Mouse (Mus musculus) forebrain, embryonic 11.5 days (tissue): ENCODE results near the gene Bpifb2. TPM values are rescaled to one million over a fixed set of nuclear protein-coding genes. Genes with fewer than 3 reads are reported as not detected.
"Not testable (repeated sequence)": the region's sequence is repeated elsewhere in the genome, so short reads cannot be mapped to it uniquely, and the experiment has no call there.

Experiments used
- ATAC-seq: fragments of 200-750 bp; cut with Nextera tagmentation; replicated peaks from 2 replicates; pipeline ENCODE4 v1.8.0; 2017; ENCODE audit warnings: moderate TSS enrichment; ENCODE audit not compliant: low FRiP score
- DNase-seq: peaks from one replicate; pipeline ENCODE4 v3.0.0-alpha.2; 2017; ENCODE audit warnings: low spot score
- H3K27ac ChIP-seq: fragments of 300-500 bp; sonication (generic); 2 replicates; pipeline ENCODE4 v1.5.1; 2014; ENCODE audit warnings: low read depth, low read length
- H3K27me3 ChIP-seq: fragments of 300-500 bp; sonication (generic); 2 replicates; pipeline ENCODE4 v1.6.1; 2014; ENCODE audit warnings: mild to moderate bottlenecking, low read length, mixed read lengths; ENCODE audit not compliant: control insufficient read depth, insufficient read depth
- H3K36me3 ChIP-seq: fragments of 300-500 bp; sonication (generic); 2 replicates; pipeline ENCODE4 v1.6.1; 2014; ENCODE audit warnings: mild to moderate bottlenecking, low read length, moderate library complexity, mixed read lengths; ENCODE audit not compliant: control insufficient read depth, insufficient read depth
- H3K4me1 ChIP-seq: fragments of 300-500 bp; sonication (generic); replicated peaks from 2 replicates; pipeline ENCODE4 v1.6.1; 2014; ENCODE audit warnings: low read length, mixed read lengths; ENCODE audit not compliant: control insufficient read depth, insufficient read depth
- H3K4me2 ChIP-seq: fragments of 300-500 bp; sonication (generic); 2 replicates; pipeline ENCODE4 v1.6.1; 2014; ENCODE audit warnings: low read depth, mild to moderate bottlenecking, low read length, moderate library complexity, mixed read lengths; ENCODE audit not compliant: severe bottlenecking
- H3K4me3 ChIP-seq: fragments of 300-500 bp; sonication (generic); 2 replicates; pipeline ENCODE4 v1.5.1; 2014; ENCODE audit warnings: low read depth, low read length
- H3K9ac ChIP-seq: fragments of 300-500 bp; sonication (generic); 2 replicates; pipeline ENCODE4 v1.6.1; 2014; ENCODE audit warnings: low read length
- H3K9me3 ChIP-seq: fragments of 300-500 bp; sonication (generic); 2 replicates; pipeline ENCODE4 v1.6.1; 2016; ENCODE audit warnings: low read length, mixed read lengths; ENCODE audit not compliant: control insufficient read depth
- WGBS: fragments of 180-500 bp; shearing (Covaris S2); extraction: QIAGEN DNeasy Blood & Tissue Kit; methylation state at CpG from one replicate; pipeline ENCODE4 v1.1.7; 2014; 5-methylcytosine and 5-hydroxymethylcytosine counted together
- polyA plus RNA-seq: library from polyadenylated mRNA; unstranded; fragments of >200 nt; fragmentation: Nextera tagmentation; extraction: Ambion mirVana; gene quantifications from 2 replicates; pipeline ENCODE4 v1.2.1, GENCODE M21; 2014

Bpifb2 gene
- not detected in 2 replicates for polyA plus RNA-seq

DNA sequence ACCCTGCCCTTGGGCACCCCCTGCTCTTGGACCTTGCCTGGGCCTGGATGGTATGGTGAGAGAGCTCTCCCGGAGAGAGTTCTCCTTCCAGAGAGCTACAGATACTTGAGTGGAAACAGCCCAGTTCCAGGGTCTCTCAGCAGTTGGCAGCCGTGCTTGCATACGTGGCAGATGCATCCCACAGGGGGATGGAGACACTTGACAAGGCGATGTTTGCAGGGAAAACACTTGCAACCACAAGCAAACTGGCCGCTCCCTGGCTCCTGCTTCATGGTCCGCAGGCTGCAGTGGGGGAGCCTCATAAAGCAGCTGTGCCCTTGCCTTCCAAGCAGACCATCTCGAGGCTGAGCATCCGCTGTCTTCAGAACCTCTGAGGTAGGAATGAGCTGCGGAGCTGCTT lies at the start of gene Bpifb2:
TSS of gene Bpifb2 (plus strand) at position 301 of the 400 bp plus-strand sequence.
- H3K36me3 ChIP-seq: no peaks in the 10 kb centered on the region
- ATAC-seq: no peak
- H3K9me3 ChIP-seq: no peaks in the 10 kb centered on the region
- no peak within 1 kb of the TSS for H3K4me3 ChIP-seq
- DNase-seq: no peak
- H3K27me3 ChIP-seq: no peaks in the 10 kb centered on the region
- H3K9ac ChIP-seq: no peak within 1 kb of the TSS
- H3K27ac ChIP-seq: no peak within 1 kb of the TSS
- 86% methylated on average over 9 of the region's 9 CpGs for WGBS
- no peaks in the 10 kb centered on the region for H3K4me1 ChIP-seq
- no peak within 1 kb of the TSS for H3K4me2 ChIP-seq

DNA sequence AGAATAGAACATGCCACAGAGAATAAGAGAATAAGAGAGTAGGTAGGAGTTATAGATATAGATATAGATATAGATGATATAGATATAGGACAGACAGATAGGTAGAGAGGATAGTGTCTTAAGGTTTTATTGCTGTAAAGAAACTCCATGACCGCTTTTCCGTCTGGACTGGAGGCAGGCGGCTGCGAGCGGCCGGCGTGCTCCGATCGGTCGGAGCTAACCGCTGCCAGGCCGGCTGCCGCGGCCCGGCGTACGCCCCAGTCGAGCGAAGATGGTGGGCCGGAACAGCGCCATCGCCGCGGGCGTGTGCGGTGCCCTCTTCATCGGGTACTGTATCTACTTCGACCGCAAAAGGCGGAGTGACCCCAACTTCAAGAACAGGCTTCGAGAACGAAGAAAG lies 48.9 kb upstream of the Bpifb2 start:
- not testable (repeated sequence) for H3K4me2 ChIP-seq, H3K4me3 ChIP-seq, H3K36me3 ChIP-seq, H3K27ac ChIP-seq, DNase-seq, H3K9me3 ChIP-seq, ATAC-seq, H3K9ac ChIP-seq, H3K27me3 ChIP-seq, H3K4me1 ChIP-seq
- 68% methylated on average over 32 of the region's 32 CpGs for WGBS

DNA sequence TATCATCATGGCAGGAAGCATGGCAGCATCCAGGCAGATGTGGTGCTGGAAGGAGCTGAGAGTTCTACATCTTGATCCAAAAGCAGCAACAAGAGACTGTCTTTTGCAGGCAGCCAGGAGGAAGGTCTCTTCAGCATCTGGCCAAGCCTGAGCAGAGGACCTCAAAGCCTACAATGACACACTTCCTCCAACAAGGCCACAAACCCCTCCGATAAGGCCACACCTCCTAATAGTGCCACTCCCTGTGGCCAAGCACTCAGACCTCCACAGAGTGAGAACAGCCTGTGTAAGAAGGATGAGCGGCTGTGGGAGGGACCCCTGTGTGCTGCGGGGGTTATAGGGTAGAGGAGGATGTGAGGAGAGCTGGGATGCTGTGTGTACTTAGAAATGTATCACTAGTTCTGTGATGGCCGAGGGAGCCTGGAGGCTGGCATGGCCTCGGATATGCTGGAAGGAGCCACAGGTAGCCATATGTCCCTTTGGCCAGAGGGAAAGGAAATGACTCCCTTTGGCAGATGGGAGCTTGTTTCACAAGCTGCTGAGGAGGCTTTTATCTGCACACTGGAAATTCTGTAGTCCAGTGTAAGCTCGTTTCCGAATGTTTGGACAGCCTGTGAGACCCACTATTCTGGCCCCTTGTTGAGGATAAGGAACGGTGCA lies 47.5 kb upstream of the Bpifb2 start:
- no peaks in the 10 kb centered on the region for H3K9me3 ChIP-seq
- WGBS: 82% methylated on average over 8 of the region's 8 CpGs
- no peaks in the 10 kb centered on the region for H3K36me3 ChIP-seq
- DNase-seq (no peak), ATAC-seq (no peak)
- H3K27me3 ChIP-seq: no peaks in the 10 kb centered on the region
- H3K4me1 ChIP-seq: no peaks in the 10 kb centered on the region
- H3K4me3 ChIP-seq: no peak overlapping the region
- no peak overlapping the region for H3K9ac ChIP-seq
- H3K4me2 ChIP-seq: no peak overlapping the region
- H3K27ac ChIP-seq: no peak overlapping the region

DNA sequence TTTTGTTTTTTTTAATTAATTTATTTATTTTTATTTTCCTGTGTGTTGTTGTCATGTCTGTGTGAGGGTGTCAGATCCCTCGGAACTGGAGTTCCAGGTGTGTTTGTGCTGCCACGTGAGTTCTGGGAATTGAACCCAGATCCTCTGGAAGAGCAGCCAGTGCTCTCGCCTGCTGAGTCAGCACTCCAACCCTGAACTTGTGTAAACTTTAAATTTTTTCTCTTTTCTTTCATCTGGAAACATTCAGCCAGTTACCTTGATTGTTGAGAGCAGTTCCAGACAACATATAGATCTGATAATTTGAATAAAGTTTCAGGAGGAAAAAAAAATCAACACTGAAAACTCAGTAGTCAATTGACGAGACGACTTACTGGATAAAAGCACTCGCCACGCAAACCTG lies 46.1 kb upstream of the Bpifb2 start:
- H3K4me2 ChIP-seq: no peak overlapping the region
- H3K36me3 ChIP-seq: no peaks in the 10 kb centered on the region
- H3K27me3 ChIP-seq: no peaks in the 10 kb centered on the region
- DNase-seq (no peak), ATAC-seq (no peak)
- 86% methylated on average over 7 of the region's 7 CpGs for WGBS
- no peak overlapping the region for H3K4me3 ChIP-seq
- no peak overlapping the region for H3K27ac ChIP-seq
- no peak overlapping the region for H3K9ac ChIP-seq
- H3K9me3 ChIP-seq: no peaks in the 10 kb centered on the region
- H3K4me1 ChIP-seq: no peaks in the 10 kb centered on the region

DNA sequence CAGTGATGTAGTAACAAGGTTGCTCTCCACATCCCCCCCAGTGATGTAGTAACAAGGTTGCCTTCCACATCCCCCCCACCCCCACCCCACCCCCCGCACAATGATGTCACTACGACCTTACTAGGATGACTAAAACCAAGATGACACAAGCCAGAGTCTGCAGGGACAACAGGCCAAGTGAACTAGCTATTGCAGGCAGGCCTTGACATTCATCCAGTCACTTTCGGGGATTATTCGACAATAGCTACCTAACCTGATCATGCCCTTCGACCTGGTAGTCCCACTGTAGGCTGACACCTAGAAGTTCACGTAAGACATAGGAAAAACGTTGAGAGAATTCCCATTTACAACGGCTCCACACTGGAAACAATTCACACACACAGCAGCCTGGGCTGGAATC lies 41.6 kb upstream of the Bpifb2 start:
- DNase-seq (no peak), ATAC-seq (no peak)
- Histone ChIP-seq H3K4me2 (no peak overlapping the region), H3K9me3 (no peaks in the 10 kb centered on the region), H3K36me3 (no peaks in the 10 kb centered on the region), H3K27ac (no peak overlapping the region), H3K9ac (no peak overlapping the region), H3K4me1 (no peaks in the 10 kb centered on the region), H3K27me3 (no peaks in the 10 kb centered on the region), H3K4me3 (no peak overlapping the region)
- 88% methylated on average over 8 of the region's 8 CpGs for WGBS

DNA sequence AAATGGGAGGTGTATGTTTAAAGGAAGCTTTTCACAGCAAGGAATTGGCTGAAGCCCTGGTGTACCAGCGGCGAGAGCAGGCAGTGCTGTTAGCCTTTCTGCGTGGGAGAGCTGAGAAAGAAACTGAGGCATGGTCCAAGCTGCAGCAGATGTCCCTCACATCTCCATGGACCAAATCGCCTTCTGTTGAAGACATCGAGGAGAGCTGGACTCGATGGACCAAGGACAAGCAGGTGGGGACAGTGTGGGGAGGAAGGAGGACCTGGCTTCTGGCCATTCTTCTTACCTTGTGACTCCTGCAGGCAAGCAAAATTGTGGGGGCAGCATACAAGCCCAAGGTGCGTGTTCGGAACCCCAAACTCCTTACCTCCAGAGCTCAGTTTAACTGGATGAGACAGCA lies 32.0 kb upstream of the Bpifb2 start:
- H3K9me3 ChIP-seq: no peaks in the 10 kb centered on the region
- DNase-seq (peak; percentile 32), ATAC-seq (no peak)
- H3K27me3 ChIP-seq: no peaks in the 10 kb centered on the region
- no peak overlapping the region for H3K4me2 ChIP-seq
- H3K36me3 ChIP-seq: no peaks in the 10 kb centered on the region
- 86% methylated on average over 8 of the region's 8 CpGs for WGBS
- H3K4me3 ChIP-seq: no peak overlapping the region
- H3K9ac ChIP-seq: no peak overlapping the region
- no peak overlapping the region for H3K27ac ChIP-seq
- H3K4me1 ChIP-seq: no peaks in the 10 kb centered on the region

DNA sequence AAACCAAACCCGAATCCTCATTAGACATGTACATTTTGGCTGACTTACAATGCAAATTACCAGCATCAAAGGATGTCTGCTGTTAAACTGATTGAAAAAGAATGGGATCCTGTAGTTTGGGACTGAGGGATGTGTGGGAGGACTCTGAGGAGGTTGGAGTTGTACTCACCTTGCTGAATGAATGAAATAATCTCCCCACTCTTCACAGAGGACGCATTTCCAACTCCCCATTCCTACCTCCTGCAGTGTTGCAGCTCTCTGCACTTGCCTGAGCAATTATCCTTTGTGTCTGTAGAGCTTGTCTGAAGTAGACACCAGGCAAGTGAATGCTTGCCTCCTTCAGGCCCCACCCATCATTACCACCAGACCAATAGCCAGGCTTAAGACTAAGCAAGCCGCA lies 26.5 kb upstream of the Bpifb2 start:
- no peaks in the 10 kb centered on the region for H3K9me3 ChIP-seq
- peak; percentile 21 for DNase-seq

DNA sequence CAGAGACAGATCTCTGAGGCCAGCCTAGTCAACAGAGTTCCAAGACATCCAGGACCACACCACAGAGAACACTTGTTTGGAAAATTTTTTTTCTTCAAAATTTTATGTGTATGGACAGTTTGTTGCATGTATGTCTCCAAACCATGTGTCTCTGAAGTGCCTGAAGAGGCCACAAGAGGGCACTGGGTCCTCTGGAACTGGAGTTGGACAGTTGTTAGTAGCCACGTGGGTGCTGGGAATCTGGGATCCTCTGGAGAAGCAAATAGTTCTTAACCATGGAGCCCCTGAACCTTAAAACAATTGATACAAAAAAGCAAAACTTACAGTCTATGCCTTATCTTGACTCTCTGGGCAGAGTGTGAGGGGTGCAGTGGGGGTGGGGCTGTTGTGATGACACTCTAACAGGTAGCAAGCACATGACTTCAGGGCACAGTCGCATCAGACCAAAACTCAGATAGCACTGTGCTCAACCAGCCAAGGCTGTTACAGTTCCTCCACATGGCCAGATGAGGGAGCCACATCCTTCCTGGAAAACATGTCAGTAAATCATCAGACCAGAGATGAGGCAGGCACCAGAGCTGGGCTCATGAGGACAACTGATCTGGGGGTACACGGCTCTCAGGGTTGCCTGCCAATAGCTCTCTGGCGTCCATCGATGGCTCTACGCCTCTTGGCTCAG lies 24.4 kb upstream of the Bpifb2 start:
- H3K4me3 ChIP-seq: no peak overlapping the region
- no peaks in the 10 kb centered on the region for H3K36me3 ChIP-seq
- H3K9ac ChIP-seq: no peak overlapping the region
- H3K27ac ChIP-seq: no peak overlapping the region
- no peak overlapping the region for H3K4me2 ChIP-seq
- DNase-seq: no peak
- no peaks in the 10 kb centered on the region for H3K27me3 ChIP-seq
- no peaks in the 10 kb centered on the region for H3K4me1 ChIP-seq
- WGBS: 90% methylated on average over 6 of the region's 6 CpGs
- H3K9me3 ChIP-seq: no peaks in the 10 kb centered on the region
- ATAC-seq: no peak

More for the DNA sequence above, 26.5 kb upstream of the Bpifb2 start:
- Histone ChIP-seq H3K36me3 (no peaks in the 10 kb centered on the region), H3K9ac (no peak overlapping the region), H3K4me2 (no peak overlapping the region), H3K27me3 (no peaks in the 10 kb centered on the region), H3K4me1 (no peaks in the 10 kb centered on the region), H3K27ac (no peak overlapping the region), H3K4me3 (no peak overlapping the region)
- 75% methylated on average over 3 of the region's 3 CpGs for WGBS
- no peak for ATAC-seq

DNA sequence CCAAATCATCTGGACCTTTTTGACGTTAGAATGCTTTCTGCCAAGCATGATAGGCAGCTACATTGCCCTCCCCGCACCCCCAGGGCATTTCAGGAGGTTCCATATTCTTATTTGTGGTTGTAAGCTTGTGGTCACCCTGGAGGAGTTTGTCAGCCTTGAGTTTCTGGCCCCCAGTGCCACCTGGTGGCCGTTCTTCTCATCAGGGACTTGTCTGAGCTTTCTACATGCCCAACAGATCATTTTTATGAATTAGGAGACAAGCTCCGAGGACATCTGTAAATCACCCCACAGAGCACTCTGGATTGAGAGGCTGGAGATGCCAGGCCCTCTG lies 23.9 kb upstream of the Bpifb2 start:
- ATAC-seq: no peak
- 60% methylated on average over 4 of the region's 4 CpGs for WGBS
- Histone ChIP-seq H3K9me3 (no peaks in the 10 kb centered on the region), H3K4me1 (no peaks in the 10 kb centered on the region), H3K9ac (no peak overlapping the region), H3K27ac (no peak overlapping the region), H3K27me3 (no peaks in the 10 kb centered on the region), H3K4me3 (no peak overlapping the region), H3K36me3 (no peaks in the 10 kb centered on the region), H3K4me2 (no peak overlapping the region)
- peak; percentile 72 for DNase-seq
